Mouse (Mus musculus) forebrain, embryonic 13.5 days (tissue): ENCODE results near the gene Gda. TPM values are rescaled to one million over a fixed set of nuclear protein-coding genes. Genes with fewer than 3 reads are reported as not detected.
A peak's percentile ranks its signal among the peaks of the same experiment; 100 is the strongest.

Source experiments
- ATAC-seq: fragments of 200-750 bp; cut with Nextera tagmentation; 2 replicates; pipeline ENCODE4 v1.8.0; 2017
- H3K27ac ChIP-seq: fragments of 300-500 bp; sonication (generic); 2 replicates; pipeline ENCODE4 v1.5.1; 2015; ENCODE audit warnings: inconsistent platforms, mild to moderate bottlenecking, moderate library complexity
- H3K27me3 ChIP-seq: fragments of 300-500 bp; sonication (generic); 2 replicates; pipeline ENCODE4 v1.6.1; 2015; ENCODE audit warnings: mild to moderate bottlenecking, inconsistent platforms
- H3K36me3 ChIP-seq: fragments of 300-500 bp; sonication (generic); 2 replicates; pipeline ENCODE4 v1.6.1; 2015; ENCODE audit warnings: mild to moderate bottlenecking, inconsistent platforms; ENCODE audit not compliant: poor library complexity, severe bottlenecking
- H3K4me1 ChIP-seq: fragments of 300-500 bp; sonication (generic); 2 replicates; pipeline ENCODE4 v1.6.1; 2015; ENCODE audit warnings: inconsistent platforms
- H3K4me2 ChIP-seq: fragments of 300-500 bp; sonication (generic); 2 replicates; pipeline ENCODE4 v1.6.1; 2015; ENCODE audit warnings: inconsistent platforms, mild to moderate bottlenecking, moderate library complexity
- H3K4me3 ChIP-seq: fragments of 300-500 bp; sonication (generic); 2 replicates; pipeline ENCODE4 v1.5.1; 2015; ENCODE audit warnings: mild to moderate bottlenecking, inconsistent platforms
- H3K9ac ChIP-seq: fragments of 300-500 bp; sonication (generic); 2 replicates; pipeline ENCODE4 v1.6.1; 2015; ENCODE audit warnings: mild to moderate bottlenecking, inconsistent platforms
- H3K9me3 ChIP-seq: fragments of 300-500 bp; sonication (generic); replicated peaks from 2 replicates; pipeline ENCODE4 v1.6.1; 2016; ENCODE audit warnings: inconsistent platforms
- WGBS: fragments of 180-500 bp; shearing (Covaris S2); methylation state at CpG from one replicate; pipeline ENCODE4 v1.1.7; 2015; 5-methylcytosine and 5-hydroxymethylcytosine counted together
- polyA plus RNA-seq: library from polyadenylated mRNA; unstranded; fragments of >200 nt; fragmentation: Nextera tagmentation; extraction: Ambion mirVana; gene quantifications from 2 replicates; pipeline ENCODE4 v1.2.1, GENCODE M21; 2015

The Gda gene
- polyA plus RNA-seq, 1 experiment from 2014 or later = 0.39 TPM

DNA sequence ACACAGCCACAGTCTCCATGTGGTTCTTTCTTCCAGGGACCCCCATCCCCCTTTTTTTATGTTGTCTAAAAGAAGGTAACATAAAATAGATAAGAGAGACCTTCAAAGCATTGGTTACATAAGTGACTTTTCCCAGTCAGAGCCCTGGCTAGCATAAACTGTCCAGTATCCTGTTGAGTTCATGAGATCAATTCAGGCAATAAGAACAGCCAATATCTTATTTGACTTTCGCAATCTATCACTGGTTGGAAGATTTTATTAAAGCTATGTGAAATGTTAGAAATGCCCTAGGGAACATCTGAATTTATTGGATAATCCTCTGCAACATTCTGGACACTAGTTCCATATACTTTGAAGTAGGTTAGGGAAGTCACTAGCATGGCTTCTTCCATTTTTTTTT, 7.8 kb upstream of the Gda start:
- Histone ChIP-seq H3K36me3 (no peaks in the 10 kb centered on the region), H3K9ac (no peak overlapping the region), H3K4me3 (no peak overlapping the region), H3K4me2 (no peak overlapping the region), H3K27me3 (no peaks in the 10 kb centered on the region), H3K4me1 (peaks cover 6% of the 10 kb centered on the region; the same call in 1 of the 2 replicates), H3K9me3 (no peaks in the 10 kb centered on the region), H3K27ac (no peak overlapping the region)
- 96% methylated on average over 1 of the region's 1 CpGs for WGBS
- no peak for ATAC-seq

DNA sequence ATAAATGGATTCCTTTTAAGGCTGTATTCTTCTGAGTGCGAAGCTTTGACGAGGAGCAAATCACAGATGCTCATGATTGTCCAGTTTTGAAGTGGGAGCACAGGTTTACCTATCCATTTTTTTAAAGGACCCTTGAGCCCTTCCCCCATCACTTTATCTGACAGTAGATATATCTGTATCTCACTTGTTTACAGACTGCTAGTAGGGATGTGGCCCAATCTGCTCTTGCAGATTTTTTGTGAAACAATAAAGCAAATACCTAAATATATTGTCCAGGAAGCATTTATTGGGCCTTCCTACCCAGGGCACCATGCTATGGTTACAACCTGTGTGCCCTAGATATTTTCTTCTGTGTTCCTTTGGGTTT, 6.8 kb upstream of the Gda start:
- Histone ChIP-seq H3K4me3 (no peak overlapping the region), H3K27me3 (no peaks in the 10 kb centered on the region), H3K9me3 (no peaks in the 10 kb centered on the region), H3K9ac (no peak overlapping the region), H3K36me3 (no peaks in the 10 kb centered on the region), H3K4me1 (peaks cover 6% of the 10 kb centered on the region; the same call in 1 of the 2 replicates), H3K4me2 (no peak overlapping the region), H3K27ac (peak overlapping the region; percentile 48; the same call in 1 of the 2 replicates)
- ATAC-seq = peak; percentile 46; the same call in 1 of the 2 replicates
- 45% methylated on average over 2 of the region's 2 CpGs for WGBS

DNA sequence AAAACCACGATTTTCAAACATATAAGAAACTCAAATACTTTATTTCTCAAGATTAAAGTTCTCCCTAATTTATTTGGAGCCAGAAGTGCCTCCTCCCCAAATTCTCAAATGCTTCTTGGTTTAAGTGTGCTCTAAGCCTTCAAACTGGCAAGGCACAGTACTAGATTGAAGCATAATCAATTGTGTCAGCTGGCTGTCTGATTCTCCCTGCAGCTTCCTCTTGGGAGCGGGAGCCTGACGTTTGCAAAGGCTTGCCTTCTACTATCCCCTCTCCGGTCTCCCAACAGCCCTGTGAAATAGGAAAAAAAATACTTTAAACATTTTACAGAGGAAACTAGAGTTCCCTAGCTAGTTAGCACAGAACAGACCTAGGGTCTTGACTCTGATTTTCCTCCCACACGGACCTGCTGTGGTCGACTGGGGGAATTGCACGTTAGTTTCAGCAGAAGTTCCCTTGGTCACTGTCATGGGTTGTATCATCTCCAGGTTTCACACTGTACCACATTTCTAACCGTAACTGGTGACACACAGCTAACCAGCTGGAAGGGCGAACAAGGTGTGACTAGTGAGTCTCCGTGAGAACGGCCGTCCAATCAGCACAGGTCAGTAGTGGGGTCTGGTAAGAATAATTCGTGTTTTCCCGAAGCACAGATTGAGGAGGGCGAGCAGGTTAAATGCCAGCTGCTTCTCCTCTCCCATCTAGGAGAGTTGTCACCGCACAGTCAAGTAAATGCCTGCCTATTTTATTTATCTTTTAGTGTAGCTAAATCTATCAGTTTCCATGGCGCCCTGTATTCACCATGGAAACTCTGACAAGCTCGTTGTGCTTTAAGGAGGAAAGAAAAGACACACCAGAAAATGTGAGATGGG, 6.2 kb upstream of the Gda start:
- WGBS = 70% methylated on average over 18 of the region's 18 CpGs
- Histone ChIP-seq H3K9me3 (no peaks in the 10 kb centered on the region), H3K4me2 (no peak overlapping the region), H3K36me3 (no peaks in the 10 kb centered on the region), H3K9ac (no peak overlapping the region), H3K27ac (peak overlapping the region; percentile 48), H3K4me1 (peaks cover 6% of the 10 kb centered on the region; the same call in 1 of the 2 replicates), H3K27me3 (no peaks in the 10 kb centered on the region), H3K4me3 (no peak overlapping the region)
- ATAC-seq = peak; percentile 82

DNA sequence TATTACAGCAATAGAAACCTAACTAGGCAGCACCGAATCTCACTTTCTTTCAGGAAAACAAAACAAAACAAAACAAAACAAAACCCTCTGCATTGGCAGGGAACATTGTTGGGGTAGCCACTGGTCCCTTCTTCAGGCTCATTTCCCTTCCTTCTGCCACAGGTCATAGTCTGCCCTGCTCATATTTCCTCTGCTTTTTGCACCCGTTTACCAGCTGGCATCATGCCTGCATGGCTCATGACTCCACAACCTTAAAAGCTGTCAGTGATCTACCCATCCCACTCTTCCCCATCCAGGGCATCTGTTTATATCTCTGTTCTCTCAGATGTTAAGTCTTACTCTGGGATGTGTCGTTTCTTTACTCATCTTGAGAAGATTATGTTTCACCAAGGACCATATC, 5.3 kb upstream of the Gda start:
- no peak for ATAC-seq
- H3K4me3 ChIP-seq = no peak overlapping the region
- H3K27ac ChIP-seq = no peak overlapping the region
- WGBS = 81% methylated on average over 3 of the region's 3 CpGs
- no peaks in the 10 kb centered on the region for H3K27me3 ChIP-seq
- no peak overlapping the region for H3K9ac ChIP-seq
- peaks cover 6% of the 10 kb centered on the region; the same call in 1 of the 2 replicates for H3K4me1 ChIP-seq
- H3K36me3 ChIP-seq = no peaks in the 10 kb centered on the region
- H3K4me2 ChIP-seq = no peak overlapping the region
- no peaks in the 10 kb centered on the region for H3K9me3 ChIP-seq

DNA sequence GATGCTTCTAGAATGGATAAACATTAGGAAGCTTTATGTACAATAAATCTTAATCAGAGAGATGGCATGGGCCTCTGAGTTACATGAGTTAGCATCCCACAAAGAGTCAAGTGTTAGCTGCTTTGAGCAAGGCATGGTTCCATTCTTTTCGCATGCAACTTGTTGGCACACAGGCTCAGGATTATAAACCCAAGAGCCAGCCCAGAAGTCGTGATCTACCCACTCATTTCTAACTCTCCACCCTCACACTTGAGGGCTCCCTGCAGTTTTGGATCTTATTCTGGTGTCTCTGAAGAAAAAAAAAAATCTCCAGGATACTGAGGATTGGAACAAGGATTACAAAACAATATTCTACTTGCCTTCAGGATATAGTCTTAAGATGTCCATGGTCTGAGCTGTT, 4.5 kb upstream of the Gda start:
- no peak overlapping the region for H3K27ac ChIP-seq
- no peak overlapping the region for H3K4me2 ChIP-seq
- no peak for ATAC-seq
- peaks cover 7% of the 10 kb centered on the region; the same call in 1 of the 2 replicates for H3K4me1 ChIP-seq
- no peak overlapping the region for H3K9ac ChIP-seq
- peaks cover 2% of the 10 kb centered on the region for H3K27me3 ChIP-seq
- no peaks in the 10 kb centered on the region for H3K9me3 ChIP-seq
- H3K4me3 ChIP-seq = no peak overlapping the region
- 74% methylated on average over 2 of the region's 2 CpGs for WGBS
- no peaks in the 10 kb centered on the region for H3K36me3 ChIP-seq

DNA sequence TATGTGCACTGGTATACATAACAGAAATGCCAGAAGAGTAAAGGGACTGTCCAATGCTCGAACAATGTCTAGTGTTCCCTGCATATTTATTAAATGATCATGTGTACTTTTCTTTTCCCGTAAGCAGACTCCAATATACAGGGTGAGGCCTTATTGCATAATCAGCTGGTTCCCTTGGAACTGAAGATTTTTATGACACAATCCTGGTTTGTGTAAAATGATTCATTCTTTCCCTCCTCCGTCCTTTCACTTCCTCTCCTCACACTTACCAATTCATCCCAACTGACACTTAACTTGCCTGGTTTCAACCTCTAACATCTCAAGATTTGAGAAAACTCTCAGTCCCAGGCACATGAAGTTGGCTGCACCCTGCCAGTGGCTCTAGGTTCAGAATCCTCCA, 3.5 kb upstream of the Gda start:
- H3K9ac ChIP-seq = no peak overlapping the region
- H3K4me2 ChIP-seq = no peak overlapping the region
- no peak for ATAC-seq
- H3K9me3 ChIP-seq = no peaks in the 10 kb centered on the region
- peaks cover 16% of the 10 kb centered on the region for H3K4me1 ChIP-seq
- H3K27me3 ChIP-seq = peaks cover 12% of the 10 kb centered on the region
- 93% methylated on average over 3 of the region's 3 CpGs for WGBS
- H3K27ac ChIP-seq = no peak overlapping the region
- no peak overlapping the region for H3K4me3 ChIP-seq
- no peaks in the 10 kb centered on the region for H3K36me3 ChIP-seq

DNA sequence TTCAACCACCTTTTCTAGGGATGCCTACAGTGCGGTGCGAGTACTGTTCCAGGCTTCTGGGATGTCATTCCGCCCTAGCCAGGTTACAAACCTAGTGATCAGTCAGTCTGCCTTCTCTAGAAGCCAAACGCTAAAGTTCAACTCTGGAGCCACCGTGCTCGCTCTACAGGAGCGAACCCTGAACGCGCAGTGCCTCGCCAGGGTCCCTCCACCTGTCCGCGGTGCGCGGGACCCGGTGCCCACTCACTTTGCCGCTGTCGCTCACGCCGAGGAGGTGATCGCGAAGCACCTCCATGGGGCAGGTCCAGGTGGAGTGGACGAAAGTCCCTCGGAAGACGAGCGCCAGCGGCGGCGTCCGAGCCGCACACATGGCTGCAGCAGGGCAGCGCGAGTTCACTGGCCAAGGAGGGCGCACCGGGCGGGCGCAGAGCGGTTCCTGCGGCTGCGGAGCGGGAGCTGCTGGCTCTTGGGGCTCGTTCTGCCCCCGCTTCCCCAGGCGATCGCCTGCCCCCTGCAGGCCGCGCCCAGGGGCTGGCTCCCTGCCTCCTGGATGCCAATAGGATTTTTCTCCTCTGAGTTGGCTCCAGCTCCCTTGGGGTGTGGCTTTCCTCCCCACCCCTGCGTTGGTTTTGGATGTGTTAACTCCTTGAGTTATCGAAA, 994 bp downstream of the Gda start:
- H3K4me1 ChIP-seq = peaks cover 10% of the 10 kb centered on the region
- peak overlapping the region; percentile 44 for H3K4me3 ChIP-seq
- peak; percentile 77 for ATAC-seq
- peak overlapping the region; percentile 79 for H3K4me2 ChIP-seq
- H3K9me3 ChIP-seq = no peaks in the 10 kb centered on the region
- no peaks in the 10 kb centered on the region for H3K36me3 ChIP-seq
- H3K27me3 ChIP-seq = peaks cover 21% of the 10 kb centered on the region
- no peak overlapping the region for H3K27ac ChIP-seq
- peak overlapping the region; percentile 58 for H3K9ac ChIP-seq
- WGBS = 2% methylated on average over 48 of the region's 48 CpGs

DNA sequence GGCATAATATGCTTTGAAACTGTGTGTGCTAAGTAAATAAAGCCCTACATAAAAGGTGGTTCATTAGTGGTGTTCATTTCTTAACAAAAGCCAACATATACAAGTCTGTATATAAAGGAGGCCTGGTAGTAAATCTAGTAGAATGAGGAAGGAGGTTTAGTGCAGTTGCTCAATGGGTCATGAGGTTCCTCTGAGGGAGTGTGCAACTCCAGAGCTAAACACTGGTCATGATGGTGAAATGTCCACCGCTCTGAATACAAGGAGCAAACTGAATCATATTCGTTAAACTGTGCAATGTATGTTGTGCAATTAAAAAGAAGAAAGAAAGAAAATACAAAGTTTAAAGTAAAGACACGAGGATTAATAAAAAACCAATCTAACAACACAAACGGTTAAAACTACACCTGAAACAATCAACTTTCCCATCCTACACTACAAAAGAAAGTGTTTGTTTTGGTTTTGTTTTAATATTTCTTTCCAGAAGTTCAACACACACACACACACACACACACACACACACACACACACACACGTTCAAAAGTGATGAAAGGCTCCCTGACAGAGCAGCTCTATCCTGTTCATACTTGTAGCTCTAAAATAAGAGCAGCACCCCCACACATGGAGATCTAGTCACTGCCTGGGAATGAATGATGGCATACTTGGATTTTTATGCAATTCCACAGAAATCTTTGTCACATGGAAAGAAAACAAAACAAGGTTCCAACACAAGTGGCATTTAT, 11.9 kb downstream of the Gda start:
- 76% methylated on average over 5 of the region's 5 CpGs for WGBS
- H3K9ac ChIP-seq = no peak overlapping the region
- H3K4me3 ChIP-seq = no peak overlapping the region
- ATAC-seq = no peak
- no peaks in the 10 kb centered on the region for H3K27me3 ChIP-seq
- no peaks in the 10 kb centered on the region for H3K36me3 ChIP-seq
- no peaks in the 10 kb centered on the region for H3K9me3 ChIP-seq
- no peak overlapping the region for H3K27ac ChIP-seq
- H3K4me2 ChIP-seq = no peak overlapping the region
- no peaks in the 10 kb centered on the region for H3K4me1 ChIP-seq

DNA sequence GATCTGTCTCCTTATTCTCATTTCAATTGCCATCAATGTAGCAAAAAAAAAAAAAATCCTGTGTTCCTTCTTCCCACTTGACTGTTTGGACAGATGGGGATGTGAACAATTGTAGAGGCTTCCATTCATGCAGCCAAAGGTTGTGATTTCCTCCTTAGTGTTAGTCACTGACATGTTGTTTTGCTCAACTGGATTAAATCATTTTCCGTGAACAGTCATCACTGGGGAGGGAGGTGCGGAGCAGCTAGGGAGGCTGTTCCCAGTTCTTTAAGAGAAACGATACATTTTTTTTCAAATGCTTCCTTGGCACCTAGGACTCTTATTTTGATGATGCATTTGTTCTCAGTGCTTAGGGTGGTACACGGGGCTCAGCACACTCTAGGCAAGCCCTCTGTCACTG, 15.8 kb downstream of the Gda start:
- H3K4me2 ChIP-seq = no peak overlapping the region
- H3K27me3 ChIP-seq = no peaks in the 10 kb centered on the region
- H3K27ac ChIP-seq = no peak overlapping the region
- no peaks in the 10 kb centered on the region for H3K9me3 ChIP-seq
- ATAC-seq = no peak
- no peak overlapping the region for H3K9ac ChIP-seq
- H3K4me3 ChIP-seq = no peak overlapping the region
- no peaks in the 10 kb centered on the region for H3K4me1 ChIP-seq
- WGBS = 73% methylated on average over 4 of the region's 4 CpGs
- H3K36me3 ChIP-seq = no peaks in the 10 kb centered on the region

DNA sequence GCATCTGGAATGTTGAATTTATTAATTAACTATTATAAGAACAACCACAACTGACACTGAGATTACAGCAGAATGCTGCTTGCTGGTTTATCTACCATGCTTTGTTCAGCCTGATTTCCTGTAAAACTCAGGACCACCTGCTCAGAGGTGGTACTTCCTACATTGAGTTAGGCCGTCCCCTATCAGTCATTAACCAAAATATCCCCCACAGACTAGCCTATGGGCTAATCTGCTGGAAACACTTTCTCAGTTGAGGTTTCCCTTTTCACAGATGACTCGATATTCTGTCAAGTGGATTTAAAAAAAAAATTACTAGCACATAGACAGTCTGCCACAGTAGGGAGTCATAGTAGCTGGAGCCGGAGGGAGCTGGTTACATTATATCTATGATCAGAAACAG, 31.5 kb downstream of the Gda start:
- H3K36me3 ChIP-seq = no peaks in the 10 kb centered on the region
- H3K27ac ChIP-seq = no peak overlapping the region
- H3K4me3 ChIP-seq = no peak overlapping the region
- no peaks in the 10 kb centered on the region for H3K27me3 ChIP-seq
- no peak for ATAC-seq
- no peaks in the 10 kb centered on the region for H3K4me1 ChIP-seq
- no peak overlapping the region for H3K9ac ChIP-seq
- H3K4me2 ChIP-seq = no peak overlapping the region
- H3K9me3 ChIP-seq = no peaks in the 10 kb centered on the region
- 72% methylated on average over 3 of the region's 3 CpGs for WGBS

DNA sequence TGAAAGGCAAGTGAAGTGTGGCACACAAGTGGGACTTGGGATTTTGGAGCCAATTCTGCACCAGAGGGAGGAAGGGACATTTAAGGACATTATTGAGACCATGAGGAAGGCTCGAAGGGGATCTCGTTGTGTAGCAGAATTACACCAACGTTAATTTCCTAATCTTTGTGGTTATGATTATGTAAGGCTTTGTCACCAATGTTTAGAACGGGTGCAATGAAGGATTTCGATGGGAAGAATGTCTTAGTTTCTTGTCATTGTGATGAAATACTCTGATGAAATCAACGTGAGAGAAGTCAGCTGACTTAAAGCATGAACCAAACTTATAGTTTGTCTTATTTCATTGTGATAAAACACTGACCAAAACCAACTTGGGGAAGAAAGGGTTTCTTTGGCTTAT, 32.4 kb downstream of the Gda start:
- Histone ChIP-seq H3K4me2 (no peak overlapping the region), H3K9me3 (no peaks in the 10 kb centered on the region), H3K9ac (no peak overlapping the region), H3K36me3 (no peaks in the 10 kb centered on the region), H3K27me3 (no peaks in the 10 kb centered on the region), H3K4me3 (no peak overlapping the region), H3K27ac (no peak overlapping the region), H3K4me1 (no peaks in the 10 kb centered on the region)
- 91% methylated on average over 6 of the region's 6 CpGs for WGBS
- no peak for ATAC-seq

DNA sequence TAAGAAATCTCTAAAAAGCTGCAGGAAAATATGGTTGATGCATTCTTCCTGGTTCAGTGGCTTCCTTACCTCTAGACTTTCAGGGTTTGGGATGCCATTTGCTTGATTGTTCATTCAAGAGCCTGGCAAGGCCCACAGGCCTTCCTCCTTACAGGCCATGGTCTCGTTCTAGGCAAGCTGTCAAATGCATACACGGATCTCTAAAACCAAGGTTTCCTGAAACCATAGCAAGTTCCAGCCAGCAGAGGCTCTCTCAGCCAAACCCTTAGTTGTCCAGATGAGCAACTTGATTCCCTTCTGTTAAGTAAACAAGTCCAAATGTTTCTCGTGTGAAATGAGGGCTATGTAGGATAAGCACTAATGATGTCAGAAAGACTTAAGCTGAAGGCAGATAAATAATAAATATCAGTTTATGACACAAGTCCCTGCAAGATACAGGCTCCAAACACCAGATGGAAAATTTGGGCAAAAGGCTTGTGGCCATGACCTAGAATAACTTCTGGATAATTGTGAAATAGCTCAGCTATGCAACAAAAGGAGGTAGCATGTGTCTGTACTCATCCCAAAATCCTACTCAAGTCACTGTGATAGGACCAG, 34.0 kb downstream of the Gda start:
- Histone ChIP-seq H3K4me3 (no peak overlapping the region), H3K9me3 (no peaks in the 10 kb centered on the region), H3K27ac (no peak overlapping the region), H3K27me3 (no peaks in the 10 kb centered on the region), H3K4me1 (no peaks in the 10 kb centered on the region), H3K36me3 (no peaks in the 10 kb centered on the region), H3K9ac (no peak overlapping the region), H3K4me2 (no peak overlapping the region)
- WGBS = 82% methylated on average over 3 of the region's 3 CpGs
- ATAC-seq = no peak
